Mouse (Mus musculus): ENCODE results near the gene Scgb1a1. TPM values are rescaled to one million over a fixed set of nuclear protein-coding genes. Genes with fewer than 3 reads are reported as not detected.
"Not testable (repeated sequence)": the region's sequence is repeated elsewhere in the genome, so short reads cannot be mapped to it uniquely, and the experiment has no call there.

The Scgb1a1 gene
- polyA plus RNA-seq, 1 experiment from 2014 or later = not detected

- 66% methylated on average over 4 of the region's 4 CpGs for WGBS
- ATAC-seq (replicated peaks; ENCODE audit: low FRiP score) (no peak), DNase-seq (ENCODE audit: low spot score) (no peak)
- Histone ChIP-seq H3K27ac (ENCODE audit: low read depth, low read length) (no peak overlapping the region), H3K36me3 (ENCODE audit: control insufficient read depth, insufficient read depth, low read length) (no peaks in the 10 kb centered on the region), H3K27me3 (replicated peaks; ENCODE audit: control insufficient read depth, insufficient read depth, low read length) (no peaks in the 10 kb centered on the region), H3K9me3 (ENCODE audit: control insufficient read depth, low read length) (no peaks in the 10 kb centered on the region), H3K9ac (ENCODE audit: low read depth, low read length) (no peak overlapping the region), H3K4me1 (replicated peaks; ENCODE audit: control insufficient read depth, insufficient read depth, low read length) (no peaks in the 10 kb centered on the region), H3K4me2 (no peak overlapping the region), H3K4me3 (ENCODE audit: low read depth, low read length) (no peak overlapping the region)
Observed at GRCm38 (mm10) chr19:9090191-9090590, 2.4 kb upstream of the Scgb1a1 start.

- H3K9me3 ChIP-seq (ENCODE audit: control insufficient read depth, low read length); DNase-seq (ENCODE audit: low spot score); ATAC-seq (replicated peaks; ENCODE audit: low FRiP score); H3K4me3 ChIP-seq (ENCODE audit: low read depth, low read length); H3K27me3 ChIP-seq (replicated peaks; ENCODE audit: control insufficient read depth, insufficient read depth, low read length); H3K36me3 ChIP-seq (ENCODE audit: control insufficient read depth, insufficient read depth, low read length); H3K27ac ChIP-seq (ENCODE audit: low read depth, low read length); H3K4me1 ChIP-seq (replicated peaks; ENCODE audit: control insufficient read depth, insufficient read depth, low read length); H3K9ac ChIP-seq (ENCODE audit: low read depth, low read length); H3K4me2 ChIP-seq: not testable (repeated sequence)
- 28% methylated on average over 2 of the region's 2 CpGs for WGBS
Observed at GRCm38 (mm10) chr19:9083892-9084291, 3.9 kb downstream of the Scgb1a1 start.

DNA sequence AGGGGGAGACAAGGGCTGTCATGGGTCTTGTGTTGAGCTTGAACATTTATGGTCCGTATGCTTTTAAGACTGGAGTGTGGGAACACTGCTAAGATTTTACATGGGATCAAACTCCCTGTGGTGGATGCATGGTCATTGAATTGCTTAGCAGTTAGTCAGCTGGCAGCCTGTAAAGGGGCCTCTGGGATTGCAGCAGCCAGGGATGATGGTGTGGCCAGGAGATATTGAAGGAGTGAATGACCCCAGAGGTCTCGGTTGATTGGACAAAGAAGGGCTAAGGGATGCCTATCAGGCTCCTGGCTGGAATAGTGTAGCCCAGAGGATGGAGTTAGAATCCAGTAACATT is 4.8 kb downstream of the Scgb1a1 start:
- 81% methylated on average over 2 of the region's 2 CpGs for WGBS
- Histone ChIP-seq H3K27ac (ENCODE audit: low read depth, low read length) (no peak overlapping the region), H3K27me3 (replicated peaks; ENCODE audit: control insufficient read depth, insufficient read depth, low read length) (no peaks in the 10 kb centered on the region), H3K9ac (ENCODE audit: low read depth, low read length) (no peak overlapping the region), H3K9me3 (ENCODE audit: control insufficient read depth, low read length) (no peaks in the 10 kb centered on the region), H3K4me3 (ENCODE audit: low read depth, low read length) (no peak overlapping the region; the same call in 1 of the 2 replicates), H3K4me1 (replicated peaks; ENCODE audit: control insufficient read depth, insufficient read depth, low read length) (0 out of 2 replicates have a peak, but pooled peaks cover 3% of the 10 kb centered on the region), H3K36me3 (ENCODE audit: control insufficient read depth, insufficient read depth, low read length) (no peaks in the 10 kb centered on the region), H3K4me2 (no peak overlapping the region; the same call in 1 of the 2 replicates)
- ATAC-seq (replicated peaks; ENCODE audit: low FRiP score) (0 out of 2 replicates have a peak, but pooled peaks have one; percentile 10), DNase-seq (ENCODE audit: low spot score) (no peak)

GRCm38 (mm10) chr19:9082191-9083009 is 5.4 kb downstream of the Scgb1a1 start:
- 19% methylated on average over 23 of the region's 23 CpGs for WGBS
- 0 out of 2 replicates have a peak, but pooled peaks cover 3% of the 10 kb centered on the region for H3K4me1 ChIP-seq (replicated peaks; ENCODE audit: control insufficient read depth, insufficient read depth, low read length)
- peak; percentile 80 for DNase-seq (ENCODE audit: low spot score)
- no peaks in the 10 kb centered on the region for H3K9me3 ChIP-seq (ENCODE audit: control insufficient read depth, low read length)
- ATAC-seq (replicated peaks; ENCODE audit: low FRiP score) = peak; percentile 86
- H3K9ac ChIP-seq (ENCODE audit: low read depth, low read length) = 0 out of 2 replicates have a peak overlapping the region, but pooled peaks have one; percentile 27
- H3K4me3 ChIP-seq (ENCODE audit: low read depth, low read length) = peak overlapping the region; percentile 8; the same call in 1 of the 2 replicates
- H3K27me3 ChIP-seq (replicated peaks; ENCODE audit: control insufficient read depth, insufficient read depth, low read length) = no peaks in the 10 kb centered on the region
- H3K27ac ChIP-seq (ENCODE audit: low read depth, low read length) = no peak overlapping the region
- H3K4me2 ChIP-seq = peak overlapping the region; percentile 38
- no peaks in the 10 kb centered on the region for H3K36me3 ChIP-seq (ENCODE audit: control insufficient read depth, insufficient read depth, low read length)

GRCm38 (mm10) chr19:9081311-9082190 is 6.2 kb downstream of the Scgb1a1 start:
- H3K9ac ChIP-seq (ENCODE audit: low read depth, low read length) = no peak overlapping the region
- no peak overlapping the region for H3K4me3 ChIP-seq (ENCODE audit: low read depth, low read length)
- DNase-seq (ENCODE audit: low spot score) (no peak), ATAC-seq (replicated peaks; ENCODE audit: low FRiP score) (peak; percentile 15; the same call in 1 of the 2 replicates)
- 0 out of 2 replicates have a peak, but pooled peaks cover 3% of the 10 kb centered on the region for H3K4me1 ChIP-seq (replicated peaks; ENCODE audit: control insufficient read depth, insufficient read depth, low read length)
- no peak overlapping the region for H3K27ac ChIP-seq (ENCODE audit: low read depth, low read length)
- H3K4me2 ChIP-seq = no peak overlapping the region
- H3K9me3 ChIP-seq (ENCODE audit: control insufficient read depth, low read length) = no peaks in the 10 kb centered on the region
- 79% methylated on average over 14 of the region's 14 CpGs for WGBS
- H3K36me3 ChIP-seq (ENCODE audit: control insufficient read depth, insufficient read depth, low read length) = no peaks in the 10 kb centered on the region
- H3K27me3 ChIP-seq (replicated peaks; ENCODE audit: control insufficient read depth, insufficient read depth, low read length) = no peaks in the 10 kb centered on the region

GRCm38 (mm10) chr19:9079916-9080315 is 7.8 kb downstream of the Scgb1a1 start:
- WGBS = 25% methylated on average over 7 of the region's 7 CpGs
- H3K27me3 ChIP-seq (replicated peaks; ENCODE audit: control insufficient read depth, insufficient read depth, low read length) = no peaks in the 10 kb centered on the region

GRCm38 (mm10) chr19:9076982-9077660 is 10.6 kb downstream of the Scgb1a1 start:
- Histone ChIP-seq H3K27me3 (replicated peaks; ENCODE audit: control insufficient read depth, insufficient read depth, low read length) (no peaks in the 10 kb centered on the region), H3K9me3 (ENCODE audit: control insufficient read depth, low read length) (no peaks in the 10 kb centered on the region), H3K36me3 (ENCODE audit: control insufficient read depth, insufficient read depth, low read length) (no peaks in the 10 kb centered on the region), H3K9ac (ENCODE audit: low read depth, low read length) (no peak overlapping the region), H3K4me2 (no peak overlapping the region), H3K4me3 (ENCODE audit: low read depth, low read length) (no peak overlapping the region), H3K4me1 (replicated peaks; ENCODE audit: control insufficient read depth, insufficient read depth, low read length) (peaks cover 6% of the 10 kb centered on the region; the same call in 1 of the 2 replicates), H3K27ac (ENCODE audit: low read depth, low read length) (no peak overlapping the region)
- DNase-seq (ENCODE audit: low spot score) (no peak), ATAC-seq (replicated peaks; ENCODE audit: low FRiP score) (no peak)
- 65% methylated on average over 4 of the region's 4 CpGs for WGBS

More at GRCm38 (mm10) chr19:9079916-9080315, 7.8 kb downstream of the Scgb1a1 start:
- Histone ChIP-seq H3K4me3 (ENCODE audit: low read depth, low read length) (no peak overlapping the region), H3K4me2 (no peak overlapping the region), H3K36me3 (ENCODE audit: control insufficient read depth, insufficient read depth, low read length) (no peaks in the 10 kb centered on the region), H3K9me3 (ENCODE audit: control insufficient read depth, low read length) (no peaks in the 10 kb centered on the region), H3K27ac (ENCODE audit: low read depth, low read length) (no peak overlapping the region), H3K4me1 (replicated peaks; ENCODE audit: control insufficient read depth, insufficient read depth, low read length) (0 out of 2 replicates have a peak, but pooled peaks cover 3% of the 10 kb centered on the region), H3K9ac (ENCODE audit: low read depth, low read length) (no peak overlapping the region)
- DNase-seq (ENCODE audit: low spot score) (no peak), ATAC-seq (replicated peaks; ENCODE audit: low FRiP score) (no peak)

- Histone ChIP-seq H3K4me3 (ENCODE audit: low read depth, low read length) (no peak overlapping the region), H3K4me2 (no peak overlapping the region), H3K9me3 (ENCODE audit: control insufficient read depth, low read length) (no peaks in the 10 kb centered on the region), H3K4me1 (replicated peaks; ENCODE audit: control insufficient read depth, insufficient read depth, low read length) (peaks cover 11% of the 10 kb centered on the region), H3K27me3 (replicated peaks; ENCODE audit: control insufficient read depth, insufficient read depth, low read length) (no peaks in the 10 kb centered on the region), H3K9ac (ENCODE audit: low read depth, low read length) (no peak overlapping the region), H3K36me3 (ENCODE audit: control insufficient read depth, insufficient read depth, low read length) (no peaks in the 10 kb centered on the region), H3K27ac (ENCODE audit: low read depth, low read length) (no peak overlapping the region)
- WGBS = 87% methylated on average over 3 of the region's 3 CpGs
- ATAC-seq (replicated peaks; ENCODE audit: low FRiP score) (no peak), DNase-seq (ENCODE audit: low spot score) (no peak)
Observed at GRCm38 (mm10) chr19:9076035-9076434, 11.7 kb downstream of the Scgb1a1 start.

Data from liver, embryonic 11.5 days (tissue).